Mouse (Mus musculus): ENCODE measurements at regions not wholly inside any gene's neighbourhood (a gene's known extent, or its start where the extent isn't known, plus 50 kb on each side); places are given as distances from the start of the nearest gene placed in this dataset.

- no peaks in the 10 kb centered on the region for H3K36me3 ChIP-seq (ENCODE audit: control insufficient read depth, insufficient read depth, low read length)
- no peaks in the 10 kb centered on the region for H3K9me3 ChIP-seq (ENCODE audit: control insufficient read depth, low read length)
- no peak overlapping the region for H3K4me2 ChIP-seq (ENCODE audit: low read depth)
- no peak overlapping the region for H3K9ac ChIP-seq (ENCODE audit: low read length)
- 93% methylated on average over 4 of the region's 4 CpGs for whole genome bisulfite sequencing
- no peak overlapping the region for H3K27ac ChIP-seq (ENCODE audit: low read depth, low read length)
- no peak overlapping the region for H3K4me3 ChIP-seq (ENCODE audit: low read depth, low read length)
- no peaks in the 10 kb centered on the region for H3K4me1 ChIP-seq (ENCODE audit: control insufficient read depth, insufficient read depth, low read length)
- ATAC-seq (ENCODE audit: insufficient read depth, low FRiP score, low TSS enrichment) = no peak
- no peak for DNase-seq (ENCODE audit: low spot score)
- no peaks in the 10 kb centered on the region for H3K27me3 ChIP-seq (ENCODE audit: control insufficient read depth, insufficient read depth, low read length)
Measured at GRCm38 (mm10) chr3:151210978-151211377, 226.7 kb upstream of the Adgrl4 start.

- WGBS = 82% methylated on average over 3 of the region's 3 CpGs
- H3K4me3 ChIP-seq (ENCODE audit: low read depth, low read length) = no peak overlapping the region
- DNase-seq (ENCODE audit: low spot score) = no peak
- no peaks in the 10 kb centered on the region for H3K4me1 ChIP-seq (ENCODE audit: control insufficient read depth, insufficient read depth, low read length)
- H3K36me3 ChIP-seq (ENCODE audit: control insufficient read depth, insufficient read depth, low read length) = no peaks in the 10 kb centered on the region
- H3K9me3 ChIP-seq (ENCODE audit: control insufficient read depth, low read length) = no peaks in the 10 kb centered on the region
- ATAC-seq (ENCODE audit: insufficient read depth, low FRiP score, low TSS enrichment) = no peak
- H3K9ac ChIP-seq (ENCODE audit: low read length) = no peak overlapping the region
- no peaks in the 10 kb centered on the region for H3K27me3 ChIP-seq (ENCODE audit: control insufficient read depth, insufficient read depth, low read length)
- H3K4me2 ChIP-seq (ENCODE audit: low read depth) = no peak overlapping the region
- no peak overlapping the region for H3K27ac ChIP-seq (ENCODE audit: low read depth, low read length)
Measured at GRCm38 (mm10) chr3:151216764-151217502, 220.8 kb upstream of the Adgrl4 start.

- Histone ChIP-seq H3K36me3 (ENCODE audit: control insufficient read depth, insufficient read depth, low read length) (no peaks in the 10 kb centered on the region), H3K27ac (ENCODE audit: low read depth, low read length) (no peak overlapping the region), H3K4me2 (ENCODE audit: low read depth) (no peak overlapping the region), H3K4me1 (ENCODE audit: control insufficient read depth, insufficient read depth, low read length) (no peaks in the 10 kb centered on the region), H3K4me3 (ENCODE audit: low read depth, low read length) (no peak overlapping the region), H3K9me3 (ENCODE audit: control insufficient read depth, low read length) (no peaks in the 10 kb centered on the region), H3K9ac (ENCODE audit: low read length) (no peak overlapping the region), H3K27me3 (ENCODE audit: control insufficient read depth, insufficient read depth, low read length) (no peaks in the 10 kb centered on the region)
- ATAC-seq (ENCODE audit: insufficient read depth, low FRiP score, low TSS enrichment) = peak; percentile 49
- WGBS = 24% methylated on average over 3 of the region's 3 CpGs
- peak; percentile 26 for DNase-seq (ENCODE audit: low spot score)
Measured at GRCm38 (mm10) chr3:151222407-151222806, 215.3 kb upstream of the Adgrl4 start.

GRCm38 (mm10) chr3:151252458-151252857 is 185.2 kb upstream of the Adgrl4 start:
- no peaks in the 10 kb centered on the region for H3K4me1 ChIP-seq (ENCODE audit: control insufficient read depth, insufficient read depth, low read length)
- no peak overlapping the region for H3K9ac ChIP-seq (ENCODE audit: low read length)
- H3K9me3 ChIP-seq (ENCODE audit: control insufficient read depth, low read length) = no peaks in the 10 kb centered on the region
- no peak for ATAC-seq (ENCODE audit: insufficient read depth, low FRiP score, low TSS enrichment)
- no peak overlapping the region for H3K27ac ChIP-seq (ENCODE audit: low read depth, low read length)
- H3K27me3 ChIP-seq (ENCODE audit: control insufficient read depth, insufficient read depth, low read length) = no peaks in the 10 kb centered on the region
- H3K4me3 ChIP-seq (ENCODE audit: low read depth, low read length) = no peak overlapping the region
- no peak for DNase-seq (ENCODE audit: low spot score)
- H3K36me3 ChIP-seq (ENCODE audit: control insufficient read depth, insufficient read depth, low read length) = no peaks in the 10 kb centered on the region
- WGBS = 89% methylated on average over 2 of the region's 2 CpGs
- no peak overlapping the region for H3K4me2 ChIP-seq (ENCODE audit: low read depth)

GRCm38 (mm10) chr3:151262821-151263220 is 174.9 kb upstream of the Adgrl4 start:
- H3K27ac ChIP-seq (ENCODE audit: low read depth, low read length) = no peak overlapping the region
- WGBS = 80% methylated on average over 3 of the region's 3 CpGs
- no peak for DNase-seq (ENCODE audit: low spot score)

GRCm38 (mm10) chr3:151265658-151266057 is 172.0 kb upstream of the Adgrl4 start:
- H3K27ac ChIP-seq (ENCODE audit: low read depth, low read length) = no peak overlapping the region
- H3K4me1 ChIP-seq (ENCODE audit: control insufficient read depth, insufficient read depth, low read length) = no peaks in the 10 kb centered on the region
- H3K9ac ChIP-seq (ENCODE audit: low read length) = no peak overlapping the region
- H3K27me3 ChIP-seq (ENCODE audit: control insufficient read depth, insufficient read depth, low read length) = no peaks in the 10 kb centered on the region
- DNase-seq (ENCODE audit: low spot score) (no peak), ATAC-seq (ENCODE audit: insufficient read depth, low FRiP score, low TSS enrichment) (no peak)
- H3K4me3 ChIP-seq (ENCODE audit: low read depth, low read length) = no peak overlapping the region
- no peak overlapping the region for H3K4me2 ChIP-seq (ENCODE audit: low read depth)
- 26% methylated on average over 2 of the region's 2 CpGs for WGBS
- no peaks in the 10 kb centered on the region for H3K9me3 ChIP-seq (ENCODE audit: control insufficient read depth, low read length)
- H3K36me3 ChIP-seq (ENCODE audit: control insufficient read depth, insufficient read depth, low read length) = no peaks in the 10 kb centered on the region

More at GRCm38 (mm10) chr3:151262821-151263220, 174.9 kb upstream of the Adgrl4 start:
- H3K4me3 ChIP-seq (ENCODE audit: low read depth, low read length) = no peak overlapping the region
- no peaks in the 10 kb centered on the region for H3K4me1 ChIP-seq (ENCODE audit: control insufficient read depth, insufficient read depth, low read length)
- no peaks in the 10 kb centered on the region for H3K9me3 ChIP-seq (ENCODE audit: control insufficient read depth, low read length)
- no peak for ATAC-seq (ENCODE audit: insufficient read depth, low FRiP score, low TSS enrichment)
- no peak overlapping the region for H3K4me2 ChIP-seq (ENCODE audit: low read depth)
- no peaks in the 10 kb centered on the region for H3K27me3 ChIP-seq (ENCODE audit: control insufficient read depth, insufficient read depth, low read length)
- H3K9ac ChIP-seq (ENCODE audit: low read length) = no peak overlapping the region
- no peaks in the 10 kb centered on the region for H3K36me3 ChIP-seq (ENCODE audit: control insufficient read depth, insufficient read depth, low read length)

GRCm38 (mm10) chr3:151269514-151269913 is 168.2 kb upstream of the Adgrl4 start:
- DNase-seq (ENCODE audit: low spot score) (no peak), ATAC-seq (ENCODE audit: insufficient read depth, low FRiP score, low TSS enrichment) (no peak)
- no peaks in the 10 kb centered on the region for H3K9me3 ChIP-seq (ENCODE audit: control insufficient read depth, low read length)
- H3K9ac ChIP-seq (ENCODE audit: low read length) = no peak overlapping the region
- no peaks in the 10 kb centered on the region for H3K27me3 ChIP-seq (ENCODE audit: control insufficient read depth, insufficient read depth, low read length)
- no peak overlapping the region for H3K4me2 ChIP-seq (ENCODE audit: low read depth)
- no peak overlapping the region for H3K27ac ChIP-seq (ENCODE audit: low read depth, low read length)
- no peaks in the 10 kb centered on the region for H3K4me1 ChIP-seq (ENCODE audit: control insufficient read depth, insufficient read depth, low read length)
- H3K36me3 ChIP-seq (ENCODE audit: control insufficient read depth, insufficient read depth, low read length) = no peaks in the 10 kb centered on the region
- H3K4me3 ChIP-seq (ENCODE audit: low read depth, low read length) = no peak overlapping the region
- WGBS = 88% methylated on average over 2 of the region's 2 CpGs

- Histone ChIP-seq H3K36me3 (ENCODE audit: control insufficient read depth, insufficient read depth, low read length) (no peaks in the 10 kb centered on the region), H3K27me3 (ENCODE audit: control insufficient read depth, insufficient read depth, low read length) (no peaks in the 10 kb centered on the region), H3K4me3 (ENCODE audit: low read depth, low read length) (no peak overlapping the region), H3K27ac (ENCODE audit: low read depth, low read length) (no peak overlapping the region), H3K9ac (ENCODE audit: low read length) (no peak overlapping the region), H3K4me2 (ENCODE audit: low read depth) (no peak overlapping the region), H3K9me3 (ENCODE audit: control insufficient read depth, low read length) (no peaks in the 10 kb centered on the region), H3K4me1 (ENCODE audit: control insufficient read depth, insufficient read depth, low read length) (no peaks in the 10 kb centered on the region)
- 96% methylated on average over 1 of the region's 1 CpGs for WGBS
- ATAC-seq (ENCODE audit: insufficient read depth, low FRiP score, low TSS enrichment) = no peak
- DNase-seq (ENCODE audit: low spot score) = no peak
Measured at GRCm38 (mm10) chr3:151283829-151284228, 153.9 kb upstream of the Adgrl4 start.

GRCm38 (mm10) chr3:151293981-151294605 is 143.6 kb upstream of the Adgrl4 start:
- Histone ChIP-seq H3K27ac (ENCODE audit: low read depth, low read length) (peak overlapping the region; percentile 20; the same call in 1 of the 2 replicates), H3K4me2 (ENCODE audit: low read depth) (no peak overlapping the region), H3K4me3 (ENCODE audit: low read depth, low read length) (no peak overlapping the region), H3K36me3 (ENCODE audit: control insufficient read depth, insufficient read depth, low read length) (no peaks in the 10 kb centered on the region), H3K27me3 (ENCODE audit: control insufficient read depth, insufficient read depth, low read length) (no peaks in the 10 kb centered on the region), H3K9ac (ENCODE audit: low read length) (peak overlapping the region; percentile 10; the same call in 1 of the 2 replicates), H3K9me3 (ENCODE audit: control insufficient read depth, low read length) (no peaks in the 10 kb centered on the region), H3K4me1 (ENCODE audit: control insufficient read depth, insufficient read depth, low read length) (peaks cover 3% of the 10 kb centered on the region; the same call in 1 of the 2 replicates)
- WGBS = 42% methylated on average over 11 of the region's 11 CpGs
- DNase-seq (ENCODE audit: low spot score) (peak; percentile 43), ATAC-seq (ENCODE audit: insufficient read depth, low FRiP score, low TSS enrichment) (peak; percentile 90)
